Mouse (Mus musculus) MEL (cell line): ENCODE data around the gene Arih2. TPM values are rescaled to one million over a fixed set of nuclear protein-coding genes. Genes with fewer than 3 reads are reported as not detected.

ENCODE experiments used
- DNase-seq: peaks from one replicate; pipeline ENCODE4 v3.0.0; 2011; ENCODE audit warnings: low read depth, low spot score
- H3K27ac ChIP-seq: 2 replicates; pipeline ENCODE4 v1.5.1; 2012; ENCODE audit warnings: low read depth, mild to moderate bottlenecking, control low read depth, low read length, moderate library complexity; ENCODE audit not compliant: control insufficient read depth
- H3K27me3 ChIP-seq, 2 experiments: fragments of 150-350 bp in 1 of 2; sonication (generic) in 1 of 2; 2 replicates each; pipeline ENCODE4 v1.6.1; 2012; ENCODE audit warnings: low read length in 2 of 2, mild to moderate bottlenecking in 2 of 2, improper control_type of control experiment in 1 of 2, moderate library complexity in 1 of 2; ENCODE audit not compliant: insufficient read depth in 2 of 2, control insufficient read depth in 1 of 2
- H3K36me3 ChIP-seq, 2 experiments: 2 replicates each; pipeline ENCODE4 v1.6.1; 2012 to 2014; ENCODE audit warnings: low read length in 2 of 2, improper control_type of control experiment in 1 of 2, inconsistent platforms in 1 of 2, mild to moderate bottlenecking in 1 of 2; ENCODE audit not compliant: insufficient read depth in 2 of 2, control insufficient read depth in 1 of 2
- H3K4me1 ChIP-seq, 2 experiments: fragments of 150-350 bp in 1 of 2; sonication (generic) in 1 of 2; 2 replicates each; pipeline ENCODE4 v1.6.1; 2012; ENCODE audit warnings: low read length in 2 of 2, improper control_type of control experiment in 1 of 2, mild to moderate bottlenecking in 1 of 2; ENCODE audit not compliant: insufficient read depth in 2 of 2, control insufficient read depth in 1 of 2
- H3K4me3 ChIP-seq, 2 experiments: fragments of 150-350 bp in 1 of 2; sonication (generic) in 1 of 2; 2 replicates each; pipeline ENCODE4 v1.5.1; 2012; ENCODE audit warnings: low read depth in 2 of 2, low read length in 2 of 2, mild to moderate bottlenecking in 2 of 2, moderate library complexity in 2 of 2, control low read depth in 1 of 2, improper control_type of control experiment in 1 of 2; ENCODE audit not compliant: control insufficient read depth in 1 of 2, insufficient read depth in 1 of 2
- H3K79me2 ChIP-seq: 2 replicates; pipeline ENCODE4 v1.6.1; 2012; ENCODE audit warnings: mild to moderate bottlenecking, low read length, moderate library complexity; ENCODE audit not compliant: control insufficient read depth, poor library complexity, insufficient read depth
- H3K9ac ChIP-seq: 2 replicates; pipeline ENCODE4 v1.6.1; 2012; ENCODE audit warnings: low read depth, mild to moderate bottlenecking, control low read depth, low read length, moderate library complexity; ENCODE audit not compliant: control insufficient read depth, poor library complexity, severe bottlenecking
- H3K9me3 ChIP-seq: fragments of 150-350 bp; sonication (generic); replicated peaks from 2 replicates; pipeline ENCODE4 v1.6.1; 2012; ENCODE audit warnings: mild to moderate bottlenecking, low read length, improper control_type of control experiment, moderate library complexity; ENCODE audit not compliant: insufficient read depth
- BHLHE40 ChIP-seq: IDR thresholded peaks from 2 replicates; pipeline ENCODE4 v1.6.1; 2012; ENCODE audit warnings: low read depth, mild to moderate bottlenecking, inconsistent platforms, low read length, improper control_type of control experiment, borderline replicate concordance
- CTCF ChIP-seq, 3 experiments: IDR thresholded peaks in 2 of 3; conservative IDR thresholded peaks in 1 of 3; 2 replicates each; pipeline ENCODE4 v1.5.1; 2011 to 2012; ENCODE audit warnings: low read length in 3 of 3, low read depth in 2 of 3, mild to moderate bottlenecking in 2 of 3, improper control_type of control experiment in 1 of 3, inconsistent platforms in 1 of 3, mixed read lengths in 1 of 3, moderate library complexity in 1 of 3; ENCODE audit not compliant: control insufficient read depth in 1 of 3, insufficient read depth in 1 of 3, poor library complexity in 1 of 3, severe bottlenecking in 1 of 3
- E2F4 ChIP-seq: IDR thresholded peaks from 2 replicates; pipeline ENCODE4 v1.6.1; 2011; ENCODE audit warnings: low read depth, low read length, improper control_type of control experiment, borderline replicate concordance
- ELF1 ChIP-seq: IDR thresholded peaks from 2 replicates; pipeline ENCODE4 v1.6.1; 2014; ENCODE audit warnings: low read depth, mild to moderate bottlenecking, inconsistent platforms, low read length, improper control_type of control experiment, moderate library complexity
- HCFC1 ChIP-seq: IDR thresholded peaks from 2 replicates; pipeline ENCODE4 v1.6.1; 2012; ENCODE audit warnings: low read depth, mild to moderate bottlenecking, inconsistent platforms, low read length, improper control_type of control experiment, moderate library complexity
- JUND ChIP-seq: IDR thresholded peaks from 2 replicates; pipeline ENCODE4 v1.6.1; 2011; ENCODE audit warnings: low read depth, mild to moderate bottlenecking, improper control_type of control experiment, low read length
- MAFK ChIP-seq: IDR thresholded peaks from 2 replicates; pipeline ENCODE4 v1.6.1; 2011; ENCODE audit warnings: low read depth, mild to moderate bottlenecking, low read length, improper control_type of control experiment, borderline replicate concordance
- MAX ChIP-seq: IDR thresholded peaks from 2 replicates; pipeline ENCODE4 v1.6.1; 2011; ENCODE audit warnings: low read length, improper control_type of control experiment
- MAZ ChIP-seq: IDR thresholded peaks from 2 replicates; pipeline ENCODE4 v1.6.1; 2012; ENCODE audit warnings: low read depth, mild to moderate bottlenecking, inconsistent platforms, low read length, improper control_type of control experiment
- MEF2A ChIP-seq: IDR thresholded peaks from 2 replicates; pipeline ENCODE4 v1.6.1; 2014; ENCODE audit warnings: low read depth, mild to moderate bottlenecking, inconsistent platforms, low read length, improper control_type of control experiment; ENCODE audit not compliant: poor library complexity, insufficient replicate concordance, severe bottlenecking; ENCODE audit errors: extremely low read depth
- MXI1 ChIP-seq: IDR thresholded peaks from 2 replicates; pipeline ENCODE4 v1.6.1; 2011; ENCODE audit warnings: mild to moderate bottlenecking, low read depth, low read length, improper control_type of control experiment
- NELFE ChIP-seq: IDR thresholded peaks from 2 replicates; pipeline ENCODE4 v1.6.1; 2011; ENCODE audit warnings: low read depth, low read length, improper control_type of control experiment
- NRF1 ChIP-seq: IDR thresholded peaks from 2 replicates; pipeline ENCODE4 v1.6.1; 2014; ENCODE audit warnings: low read depth, mild to moderate bottlenecking, inconsistent platforms, low read length, improper control_type of control experiment, moderate library complexity; ENCODE audit not compliant: poor library complexity, insufficient read depth, severe bottlenecking
- POLR2A ChIP-seq, 2 experiments: IDR thresholded peaks; 2 replicates each; pipeline ENCODE4 v1.6.1; 2011 to 2012; ENCODE audit warnings: low read length in 2 of 2, mild to moderate bottlenecking in 2 of 2, control low read depth in 1 of 2, improper control_type of control experiment in 1 of 2, low read depth in 1 of 2, moderate library complexity in 1 of 2; ENCODE audit not compliant: control insufficient read depth in 1 of 2, insufficient read depth in 1 of 2, poor library complexity in 1 of 2
- POLR2AphosphoS2 ChIP-seq: IDR thresholded peaks from 2 replicates; pipeline ENCODE4 v1.6.1; 2011; ENCODE audit warnings: low read length, improper control_type of control experiment
- POLR2AphosphoS5 ChIP-seq: IDR thresholded peaks from 2 replicates; pipeline ENCODE4 v1.6.1; 2012; ENCODE audit warnings: low read depth, borderline replicate concordance, mild to moderate bottlenecking, inconsistent platforms, low read length, moderate library complexity, mixed read lengths
- RAD21 ChIP-seq: IDR thresholded peaks from 2 replicates; pipeline ENCODE4 v1.6.1; 2011; ENCODE audit warnings: mild to moderate bottlenecking, low read depth, low read length, improper control_type of control experiment
- RCOR1 ChIP-seq: IDR thresholded peaks from 2 replicates; pipeline ENCODE4 v1.6.1; 2012; ENCODE audit warnings: low read depth, mild to moderate bottlenecking, inconsistent platforms, low read length, improper control_type of control experiment
- SIN3A ChIP-seq: IDR thresholded peaks from 2 replicates; pipeline ENCODE4 v1.6.1; 2012; ENCODE audit warnings: low read length, improper control_type of control experiment, inconsistent platforms
- SMC3 ChIP-seq: IDR thresholded peaks from 2 replicates; pipeline ENCODE4 v1.6.1; 2011; ENCODE audit warnings: low read depth, low read length, improper control_type of control experiment
- TAL1 ChIP-seq: IDR thresholded peaks from 2 replicates; pipeline ENCODE4 v1.6.1; 2012; ENCODE audit warnings: mild to moderate bottlenecking, inconsistent platforms, low read length, moderate library complexity, mixed read lengths
- TBP ChIP-seq: IDR thresholded peaks from 2 replicates; pipeline ENCODE4 v1.8.0; 2011; ENCODE audit warnings: low read depth, low read length, improper control_type of control experiment
- TCF12 ChIP-seq: IDR thresholded peaks from 2 replicates; pipeline ENCODE4 v1.6.1; 2014; ENCODE audit warnings: low read depth, mild to moderate bottlenecking, inconsistent platforms, low read length, improper control_type of control experiment, moderate library complexity
- UBTF ChIP-seq: IDR thresholded peaks from 2 replicates; pipeline ENCODE4 v1.6.1; 2012; ENCODE audit warnings: low read depth, mild to moderate bottlenecking, inconsistent platforms, low read length, improper control_type of control experiment, moderate library complexity, borderline replicate concordance; ENCODE audit not compliant: insufficient read depth
- USF1 ChIP-seq: IDR thresholded peaks from 2 replicates; pipeline ENCODE4 v1.6.1; 2014; ENCODE audit warnings: low read depth, mild to moderate bottlenecking, inconsistent platforms, low read length, improper control_type of control experiment, moderate library complexity
- USF2 ChIP-seq, 2 experiments: IDR thresholded peaks; 2 replicates each; pipeline ENCODE4 v1.6.1; 2011 to 2012; ENCODE audit warnings: improper control_type of control experiment in 2 of 2, low read length in 2 of 2, borderline replicate concordance in 1 of 2, inconsistent platforms in 1 of 2, low read depth in 1 of 2, mild to moderate bottlenecking in 1 of 2; ENCODE audit not compliant: insufficient read depth in 1 of 2
- ZKSCAN1 ChIP-seq: IDR thresholded peaks from 2 replicates; pipeline ENCODE4 v1.6.1; 2012; ENCODE audit warnings: low read depth, mild to moderate bottlenecking, inconsistent platforms, low read length, improper control_type of control experiment, moderate library complexity
- ZMIZ1 ChIP-seq: IDR thresholded peaks from 2 replicates; pipeline ENCODE4 v1.6.1; 2012; ENCODE audit warnings: low read depth, mild to moderate bottlenecking, inconsistent platforms, low read length, improper control_type of control experiment, moderate library complexity
- ZNF384 ChIP-seq: IDR thresholded peaks from 2 replicates; pipeline ENCODE4 v1.6.1; 2012; ENCODE audit warnings: low read depth, mild to moderate bottlenecking, inconsistent platforms, low read length, improper control_type of control experiment
- polyA plus RNA-seq, 2 experiments: library from polyadenylated mRNA; stranded (reverse) in 1 of 2; unstranded in 1 of 2; fragments of >175 nt in 1 of 2; fragments of >200 nt in 1 of 2; gene quantifications; 2 replicates each; pipeline versions ENCODE4 v1.2.1 to v1.2.4; 2012; ENCODE audit warnings: low replicate concordance in 2 of 2, low read depth in 1 of 2; ENCODE audit not compliant: insufficient read length in 2 of 2, insufficient read depth in 1 of 2, missing spikeins in 1 of 2
- total RNA-seq: library from RNA; depleted of rRNA; stranded (reverse); fragments of 300-350 nt; gene quantifications from 2 replicates; pipeline ENCODE4 v1.2.3, GENCODE M21; 2012

Arih2 gene
- total and polyA plus RNA-seq, 3 experiments = 59.6 to 66.5 TPM; not detected in 1

DNA sequence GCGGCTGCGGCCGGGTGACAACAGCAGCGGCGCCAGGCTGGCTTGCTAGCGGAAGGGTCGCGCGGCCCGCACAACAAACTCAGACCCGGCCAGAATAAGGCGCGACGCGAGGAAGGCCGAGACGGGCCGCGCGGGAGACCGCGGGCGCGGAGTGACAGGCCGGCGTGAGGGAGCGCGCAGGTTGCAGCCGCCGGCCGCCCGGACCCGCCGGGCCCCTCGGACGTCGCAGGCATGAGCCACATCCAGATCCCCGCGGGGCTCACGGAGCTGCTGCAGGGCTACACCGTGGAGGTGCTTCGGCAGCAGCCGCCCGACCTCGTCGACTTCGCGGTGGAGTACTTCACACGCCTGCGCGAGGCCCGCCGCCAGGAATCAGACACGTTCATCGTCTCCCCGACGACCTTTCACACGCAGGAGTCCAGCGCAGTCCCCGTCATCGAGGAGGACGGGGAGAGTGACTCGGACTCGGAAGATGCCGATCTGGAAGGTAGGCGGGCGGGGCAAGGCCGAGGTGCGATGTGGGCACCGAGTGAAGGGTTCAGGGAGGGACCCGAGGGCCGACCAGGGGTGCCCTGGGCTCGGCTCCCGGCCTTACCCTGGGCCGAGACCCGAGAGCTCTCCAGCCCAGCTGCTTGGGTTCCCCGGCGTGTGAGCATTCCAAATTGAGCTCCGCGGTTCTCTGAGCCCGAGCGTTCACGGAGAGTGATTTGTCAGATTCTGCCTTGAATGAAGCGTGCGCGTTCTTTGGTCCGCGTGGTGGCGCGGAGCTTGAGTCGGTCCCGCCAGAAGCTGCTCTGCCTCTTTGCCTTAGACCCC lies 43.2 kb upstream of the Arih2 start (continued):
- TF ChIP-seq SMC3 (no peak), RCOR1 (no peak), USF1 (0 out of 2 replicates have a peak, but pooled peaks have one; percentile 10), CTCF (IDR thresholded peaks at IDR 0.05 in 2 of 3, conservative IDR thresholded peaks at IDR 0.05 in 1 of 3; ENCODE audit: control insufficient read depth in 1 of 3, insufficient read depth in 1 of 3, low read depth in 2 of 3, low read length in 3 of 3, poor library complexity in 1 of 3, severe bottlenecking in 1 of 3) (no peak), TAL1 (no peak), ELF1 (no peak), ZKSCAN1 (no peak), RAD21 (no peak), USF2 (IDR thresholded peaks at IDR 0.05; ENCODE audit: borderline replicate concordance in 1 of 2, insufficient read depth in 1 of 2, low read depth in 1 of 2, low read length in 2 of 2) (no peak), E2F4 (0 out of 2 replicates have a peak, but pooled peaks have one; percentile 9), MAZ (no peak), POLR2A (IDR thresholded peaks at IDR 0.05; ENCODE audit: control insufficient read depth in 1 of 2, insufficient read depth in 1 of 2, low read depth in 1 of 2, low read length in 2 of 2, poor library complexity in 1 of 2) (peak in 1 of 2 experiments; percentile 90; a peak in 2 of 4 replicates)

DNA sequence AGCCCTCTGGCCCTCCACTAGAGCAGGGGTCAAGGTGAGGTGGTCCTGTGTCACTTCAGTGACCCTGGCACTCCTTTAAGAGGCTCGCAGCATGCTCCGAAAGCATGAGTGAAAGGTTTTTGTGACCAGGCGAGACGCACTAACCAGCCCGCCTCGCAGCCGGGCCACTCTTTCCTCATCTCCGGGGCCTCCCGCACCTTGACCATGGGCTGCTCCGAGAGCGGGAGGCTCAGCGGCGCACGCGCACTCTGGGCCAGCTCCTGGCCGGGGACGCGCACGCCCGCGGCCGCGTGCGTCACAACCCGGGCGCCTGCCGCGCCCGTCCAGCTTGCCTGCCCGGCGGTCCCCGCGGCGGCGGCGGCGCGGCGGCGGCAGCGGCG lies 42.6 kb upstream of the Arih2 start:
- peak overlapping the region; percentile 52 for H3K27ac ChIP-seq
- H3K36me3 ChIP-seq = peaks cover 0 to 24% of the 10 kb centered on the region in 2 experiments; a peak in 2 of 4 replicates
- H3K9ac ChIP-seq = peak overlapping the region; percentile 92
- no peak for TF ChIP-seq SMC3
- no peak for TF ChIP-seq USF2 (IDR thresholded peaks at IDR 0.05; ENCODE audit: borderline replicate concordance in 1 of 2, insufficient read depth in 1 of 2, low read depth in 1 of 2, low read length in 2 of 2)
- peak; percentile 77 for TF ChIP-seq NRF1
- peak; percentile 15; the same call in 1 of the 2 replicates for TF ChIP-seq E2F4
- TF ChIP-seq NELFE = peak; percentile 61
- TF ChIP-seq SIN3A = peak; percentile 47; the same call in 1 of the 2 replicates
- peak; percentile 75; the same call in 1 of the 2 replicates for TF ChIP-seq MAX
- TF ChIP-seq HCFC1 = peak; percentile 46; the same call in 1 of the 2 replicates
- TF ChIP-seq UBTF = no peak
- TF ChIP-seq MEF2A = no peak
- TF ChIP-seq ZMIZ1 = 0 out of 2 replicates have a peak, but pooled peaks have one; percentile 58
- TF ChIP-seq MXI1 = peak; percentile 58
- no peak for TF ChIP-seq BHLHE40
- peak in 1 of 2 experiments; percentile 76; a peak in 2 of 4 replicates for TF ChIP-seq POLR2A (IDR thresholded peaks at IDR 0.05; ENCODE audit: control insufficient read depth in 1 of 2, insufficient read depth in 1 of 2, low read depth in 1 of 2, low read length in 2 of 2, poor library complexity in 1 of 2)
- TF ChIP-seq TBP = no peak
- no peak for TF ChIP-seq POLR2AphosphoS5
- TF ChIP-seq POLR2AphosphoS2 = peak; percentile 38; the same call in 1 of the 2 replicates
- TF ChIP-seq JUND = no peak
- no peak for TF ChIP-seq ZNF384
- no peak for TF ChIP-seq MAFK
- peak; percentile 15; the same call in 1 of the 2 replicates for TF ChIP-seq TCF12
- peaks cover 36% of the 10 kb centered on the region for H3K79me2 ChIP-seq
- H3K4me1 ChIP-seq = peaks cover 7% of the 10 kb centered on the region in 2 experiments
- DNase-seq = peak; percentile 86
- no peaks in the 10 kb centered on the region for H3K27me3 ChIP-seq
- H3K4me3 ChIP-seq = peak overlapping the region; percentile 82 to 86
- no peaks in the 10 kb centered on the region for H3K9me3 ChIP-seq
